Mouse (Mus musculus): ENCODE data around the gene Fbln5.

Gene Fbln5

DNA sequence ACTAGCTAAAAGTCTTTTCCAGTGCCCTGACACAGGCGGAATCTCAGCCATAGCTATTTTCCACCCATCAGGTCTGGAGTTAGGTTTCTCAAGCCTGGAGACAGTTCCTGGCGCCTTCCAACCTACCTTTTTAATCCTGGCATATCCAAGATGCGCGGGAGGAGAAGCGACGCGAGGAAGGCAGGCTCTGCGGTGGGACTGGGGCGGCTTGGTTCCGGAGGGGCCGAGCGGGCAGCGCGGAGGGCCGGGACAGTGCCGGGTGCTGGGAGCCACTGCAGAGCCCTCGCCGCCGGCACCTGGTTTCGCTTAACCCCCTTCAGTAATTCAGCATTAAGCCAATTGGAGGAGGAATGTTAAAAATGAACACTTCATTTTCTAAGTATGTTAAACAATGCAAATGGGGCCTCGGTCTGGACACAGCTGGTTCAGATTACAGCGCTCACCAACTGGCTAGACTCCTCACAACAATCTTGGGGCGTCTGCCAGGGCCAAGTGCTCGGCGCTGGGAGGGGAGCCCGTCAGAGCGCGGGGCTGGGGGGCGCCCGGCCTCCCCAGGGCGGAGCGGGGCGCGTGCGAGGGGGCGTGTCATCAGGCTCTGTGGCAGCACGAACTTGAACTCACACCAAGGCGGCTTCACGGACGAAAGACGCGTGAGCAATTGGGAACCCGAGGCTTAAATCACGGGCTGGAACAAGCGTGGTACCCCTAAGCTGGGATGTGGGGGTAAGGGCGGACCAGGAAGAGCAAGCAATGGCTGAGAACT is at the start of gene Fbln5:
Gene Fbln5 (minus strand): TSS at position 448 of the 763 bp plus-strand sequence.
- no peak for DNase-seq (ENCODE audit: low read depth in 2 of 2, low spot score in 2 of 2)

DNA sequence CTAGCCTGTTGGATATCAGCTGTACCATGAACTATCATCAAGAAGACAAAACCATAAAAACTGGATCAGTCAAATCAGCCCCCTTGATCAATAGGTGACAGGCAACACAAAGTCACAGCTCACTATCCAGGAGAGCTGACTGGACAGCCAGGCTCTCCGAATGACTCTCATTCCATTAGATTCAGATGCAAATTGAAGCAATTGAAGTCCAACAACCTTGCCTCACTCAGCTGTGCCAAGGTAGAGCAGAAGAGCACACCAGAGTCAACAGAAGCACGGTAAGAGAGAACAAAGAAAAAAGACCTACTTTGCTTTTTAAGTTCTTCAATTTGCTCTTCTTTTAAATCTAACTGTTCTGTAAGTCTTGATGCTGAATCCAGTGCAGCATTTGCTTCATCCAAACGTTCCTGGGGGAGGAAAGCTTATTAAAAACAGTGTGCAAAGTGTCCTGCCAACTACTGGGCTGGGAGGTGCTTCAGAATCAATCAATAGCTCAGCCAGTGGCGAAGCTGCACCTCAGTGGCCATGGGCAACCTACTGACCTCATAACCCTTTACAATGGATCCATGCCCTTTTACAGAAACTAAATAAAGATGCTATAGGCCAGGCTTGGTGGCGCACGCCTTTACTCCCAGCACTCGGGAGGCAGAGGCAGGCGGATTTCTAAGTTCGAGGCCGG is 43.6 kb upstream of the Fbln5 start:
- no peak for DNase-seq (ENCODE audit: low read depth in 2 of 2, low spot score in 2 of 2)

DNA sequence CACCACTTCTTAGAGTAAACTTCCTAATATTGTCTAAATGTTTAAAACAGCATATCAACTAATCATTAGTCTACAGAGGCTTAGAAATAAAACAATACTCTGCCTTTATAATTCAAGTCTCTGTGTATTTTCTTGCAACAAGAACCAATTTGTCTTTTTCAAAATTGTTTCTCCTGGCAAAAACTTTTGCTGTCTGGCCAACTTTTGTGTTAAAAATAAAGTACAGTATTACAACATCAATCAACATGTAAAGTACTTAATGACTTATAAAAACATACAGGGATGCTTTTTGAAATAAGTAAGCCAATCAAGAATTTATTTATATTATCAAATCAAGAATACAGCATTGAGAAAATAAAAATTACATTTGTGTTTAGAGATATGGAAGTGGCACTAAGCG is 41.4 kb upstream of the Fbln5 start:
- no peak for DNase-seq (ENCODE audit: low read depth in 2 of 2, low spot score in 2 of 2)

DNA sequence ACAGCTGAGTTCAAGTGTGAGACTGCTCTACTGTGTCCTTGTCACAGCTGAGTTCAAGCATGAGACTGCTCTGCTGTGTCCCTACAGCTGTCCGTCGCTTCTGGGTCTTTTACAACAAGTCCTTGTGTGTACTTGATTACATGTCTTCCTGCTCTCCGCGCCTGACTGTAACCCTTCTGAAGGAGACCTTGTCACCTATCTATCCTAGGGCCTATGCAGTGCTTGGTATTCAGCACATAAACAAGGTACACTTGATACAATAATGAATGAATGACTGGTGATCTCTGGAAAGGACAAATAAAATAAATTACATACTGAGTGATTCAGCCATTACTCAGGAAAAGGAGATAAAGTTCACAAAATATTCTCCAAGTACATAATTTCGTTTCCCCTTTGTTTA is 39.2 kb upstream of the Fbln5 start:
- no peak for DNase-seq (ENCODE audit: low read depth in 2 of 2, low spot score in 2 of 2)

DNA sequence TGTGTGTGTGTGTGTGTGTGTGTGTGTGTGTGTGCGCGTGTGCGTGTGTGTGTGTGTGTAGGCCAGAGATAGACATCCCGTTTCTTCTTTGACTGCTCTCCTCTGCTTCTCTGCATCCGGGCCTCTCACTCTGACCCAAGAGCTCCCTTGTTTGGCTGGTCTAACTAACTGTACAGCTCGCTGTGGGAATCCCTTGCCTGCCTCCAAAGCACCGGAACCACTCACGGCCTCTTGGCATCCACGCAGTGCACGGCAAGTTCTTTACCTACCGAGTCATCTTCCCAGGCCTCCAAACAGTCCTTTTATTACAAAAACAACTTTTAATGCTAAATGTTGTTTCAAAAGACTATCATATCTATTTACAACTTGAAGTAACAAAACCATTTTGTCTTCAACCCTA is 35.5 kb upstream of the Fbln5 start:
- no peak for DNase-seq (ENCODE audit: low read depth in 2 of 2, low spot score in 2 of 2)

DNA sequence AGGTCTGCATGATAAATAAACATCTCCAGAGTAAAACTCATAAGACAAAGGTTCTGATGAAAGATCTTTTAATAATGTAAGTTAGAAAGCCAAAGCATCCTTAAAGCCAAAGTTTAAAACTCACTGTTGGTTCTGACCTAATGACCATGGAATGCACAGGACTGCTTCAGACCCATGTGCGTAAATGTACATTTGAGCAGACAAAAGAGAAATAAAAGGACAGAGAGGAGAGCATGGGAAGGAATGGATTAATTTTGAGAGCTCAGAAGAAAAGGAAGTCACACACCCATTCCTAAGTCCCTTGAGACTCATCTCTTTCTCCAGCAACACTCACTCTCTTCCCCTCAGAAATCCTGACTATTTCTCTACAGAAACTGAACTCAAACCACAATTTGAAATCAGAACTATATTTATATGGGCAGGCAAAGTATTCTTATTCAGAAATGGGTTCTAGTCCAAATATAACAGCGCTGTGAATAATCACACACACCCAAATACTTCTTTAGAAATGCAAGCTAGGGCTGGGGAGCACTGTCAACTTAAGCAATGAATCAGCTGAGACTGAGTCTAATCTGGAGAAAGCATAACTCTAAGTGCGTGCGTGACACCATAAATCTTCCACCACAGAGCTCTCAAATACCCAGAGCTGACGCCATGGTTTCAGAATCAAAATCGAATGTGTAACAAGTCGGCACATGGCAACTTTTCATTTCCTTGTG is 33.1 kb upstream of the Fbln5 start:
- no peak for DNase-seq (ENCODE audit: low read depth in 2 of 2, low spot score in 2 of 2)

DNA sequence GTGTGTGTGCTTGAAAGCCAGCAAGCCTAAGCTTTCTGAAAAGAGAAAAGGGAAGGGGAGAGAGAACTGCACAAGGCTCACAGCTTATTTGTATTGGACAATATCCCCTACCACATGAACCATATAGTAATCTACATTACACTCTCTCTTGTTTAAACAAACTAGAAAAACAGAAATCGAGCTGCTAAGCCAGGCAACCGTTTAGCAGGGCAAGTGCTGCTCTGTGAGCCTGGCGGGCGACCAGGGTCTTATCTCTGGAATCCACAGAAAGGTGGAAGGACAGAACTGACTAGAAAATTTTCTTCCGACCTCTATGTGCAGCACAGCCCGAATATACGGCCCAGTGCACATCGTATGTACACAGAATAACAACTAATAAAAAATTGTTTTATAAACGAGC is 32.5 kb upstream of the Fbln5 start:
- no peak for DNase-seq (ENCODE audit: low read depth in 2 of 2, low spot score in 2 of 2)

DNA sequence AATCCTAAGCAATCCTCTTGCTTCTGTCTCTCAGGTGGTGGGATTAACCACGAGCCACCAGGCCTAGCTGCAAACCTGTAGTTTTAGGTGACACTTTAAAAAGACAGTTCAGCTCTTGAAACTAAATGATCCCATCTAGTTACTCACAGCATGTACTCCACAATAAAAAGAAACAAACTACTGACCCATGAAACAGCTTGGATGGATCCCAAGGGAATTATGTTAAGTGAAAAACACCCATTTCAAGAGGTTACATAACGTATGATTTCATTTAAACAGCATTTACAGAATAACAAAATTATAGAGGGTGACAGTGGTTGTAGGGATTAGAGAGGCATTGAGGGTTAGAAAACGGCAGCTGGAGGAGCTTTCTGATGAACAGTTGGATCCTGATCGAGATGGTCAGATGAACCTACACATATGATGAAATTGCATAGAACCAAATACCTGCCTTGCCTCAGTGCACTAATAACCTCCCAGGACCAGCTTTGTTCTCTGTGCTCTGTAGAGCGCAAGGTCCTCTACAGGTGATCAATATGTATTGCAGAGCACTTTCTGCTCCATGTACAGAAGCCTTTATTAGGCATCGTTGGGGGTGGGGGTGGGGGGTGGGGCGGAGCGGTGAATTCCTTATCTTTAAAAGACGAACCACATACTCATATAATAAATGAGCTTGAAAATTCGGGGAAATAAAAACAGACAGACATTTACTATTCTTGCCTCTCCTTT is 17.9 kb upstream of the Fbln5 start:
- DNase-seq (ENCODE audit: low read depth in 2 of 2, low spot score in 2 of 2): no peak

DNA sequence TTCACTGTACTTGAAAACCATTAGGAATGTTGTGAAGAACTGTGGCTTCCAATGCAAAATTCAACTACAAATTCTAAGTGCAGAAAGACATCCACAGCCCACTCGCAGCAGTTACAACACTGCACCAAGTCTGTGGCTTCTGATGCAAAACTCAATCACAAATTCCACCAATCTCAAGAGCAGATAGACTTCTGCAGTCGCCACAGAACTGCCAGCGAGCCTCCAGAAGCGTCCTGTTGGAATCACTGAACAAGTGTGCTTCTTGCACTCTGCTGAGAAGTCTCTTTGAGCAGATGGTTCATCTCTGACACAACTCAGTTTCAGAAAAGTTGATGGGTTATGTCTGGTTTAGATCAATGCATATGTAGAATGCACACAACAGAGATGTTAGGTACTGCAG is 15.9 kb upstream of the Fbln5 start:
- DNase-seq (ENCODE audit: low read depth in 2 of 2, low spot score in 2 of 2): no peak

DNA sequence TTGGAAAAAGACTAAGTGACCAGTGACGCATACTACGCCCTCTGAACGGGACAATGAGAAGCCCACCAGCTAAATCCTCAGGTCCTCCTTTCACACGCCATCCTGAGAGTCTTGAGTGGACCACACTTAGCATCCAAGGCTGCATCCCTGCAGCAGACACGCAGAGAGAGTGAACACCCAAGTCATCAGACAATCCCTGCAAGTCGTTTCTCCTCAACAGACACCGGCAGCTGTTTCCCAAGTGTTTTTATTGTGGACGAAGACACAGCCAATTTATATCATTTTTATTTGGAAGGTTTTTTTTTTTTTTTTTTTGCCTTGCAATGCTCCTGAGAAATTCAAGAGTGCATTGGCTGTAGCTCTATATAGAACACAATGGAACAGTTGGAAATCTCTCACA is 14.9 kb upstream of the Fbln5 start:
- DNase-seq (ENCODE audit: low read depth in 2 of 2, low spot score in 2 of 2): no peak

DNA sequence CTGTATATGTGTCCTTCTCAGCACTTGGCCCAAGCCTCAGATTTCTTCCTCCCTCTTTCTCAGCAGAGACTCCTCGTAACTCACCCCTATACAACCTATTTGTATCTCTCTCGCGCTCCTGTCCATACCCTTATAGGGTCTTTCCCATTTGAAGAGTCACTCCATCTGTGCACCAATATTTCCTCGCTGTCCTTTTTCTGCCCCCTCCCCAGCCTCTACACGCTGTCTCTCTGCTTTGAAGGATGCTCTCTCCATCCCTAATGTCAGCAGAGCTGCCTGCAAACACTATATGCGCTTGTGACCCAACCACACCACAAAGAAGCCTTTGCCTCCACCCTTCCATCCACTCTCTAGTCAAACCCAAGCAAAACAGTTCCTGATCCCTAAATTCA is 14.3 kb upstream of the Fbln5 start:
- no peak for DNase-seq (ENCODE audit: low read depth in 2 of 2, low spot score in 2 of 2)

DNA sequence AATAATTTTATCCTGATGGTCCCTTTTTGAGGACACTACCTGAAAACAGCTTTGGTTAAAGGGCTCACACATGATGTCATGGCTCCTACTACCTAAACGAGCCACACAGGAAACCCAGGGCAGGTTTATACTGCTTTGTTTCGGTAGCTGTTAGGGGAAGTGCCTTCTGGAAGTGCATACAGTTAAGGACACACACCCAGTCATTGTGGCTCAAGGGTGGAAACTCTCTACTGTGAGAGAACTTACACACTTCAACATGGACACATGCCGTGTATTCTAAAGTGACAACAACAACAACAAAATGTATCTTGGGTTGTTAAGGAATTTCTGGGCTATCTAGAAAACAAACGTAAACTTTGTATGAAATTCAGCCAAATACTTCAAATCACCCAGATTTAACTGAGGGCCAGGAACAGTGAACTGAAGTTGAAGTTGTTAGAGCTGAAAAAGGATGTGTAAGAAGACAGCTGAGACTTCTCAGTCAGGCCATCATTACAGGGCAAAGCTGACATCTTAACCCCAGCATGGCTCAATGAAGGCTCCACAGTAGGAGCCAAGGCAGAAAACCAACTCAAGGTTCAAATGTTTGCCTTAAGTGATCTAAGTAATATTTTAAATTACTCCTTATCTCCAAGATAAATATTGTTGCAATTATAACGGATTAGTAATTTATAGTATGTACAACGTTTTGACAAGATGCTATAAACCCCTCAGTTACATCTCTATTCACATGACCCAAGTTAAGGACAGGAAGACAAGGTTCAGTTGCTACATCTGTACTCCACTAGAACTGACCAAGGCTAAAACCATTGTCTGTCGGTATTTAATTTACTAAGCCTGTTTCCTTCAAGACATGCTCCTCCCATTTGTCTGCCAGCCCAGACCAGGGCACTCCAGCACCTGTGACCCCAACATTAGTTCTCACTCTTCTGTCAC is 13.6 kb upstream of the Fbln5 start:
- no peak for DNase-seq (ENCODE audit: low read depth in 2 of 2, low spot score in 2 of 2)

DNA sequence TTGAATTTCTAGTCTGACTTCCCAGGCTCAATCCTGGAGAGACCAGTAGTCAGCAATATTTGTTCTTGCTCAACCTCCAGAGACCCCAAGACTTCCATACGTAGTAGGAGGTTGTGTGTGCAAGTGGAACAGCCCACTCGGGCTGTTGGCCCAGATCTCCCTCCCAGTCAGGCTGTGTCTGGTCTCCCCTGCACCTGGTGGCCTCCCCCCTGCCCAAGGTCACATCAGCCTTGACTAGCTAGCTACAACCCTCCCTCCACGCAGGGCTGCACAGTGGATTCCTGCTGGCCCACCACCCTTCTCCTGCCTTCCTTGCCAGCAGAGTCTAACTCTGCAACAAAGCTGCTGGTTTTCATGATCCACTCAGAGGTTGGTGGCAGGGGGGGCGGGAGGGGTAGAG is 12.4 kb upstream of the Fbln5 start:
- DNase-seq (ENCODE audit: low read depth in 2 of 2, low spot score in 2 of 2): no peak

DNA sequence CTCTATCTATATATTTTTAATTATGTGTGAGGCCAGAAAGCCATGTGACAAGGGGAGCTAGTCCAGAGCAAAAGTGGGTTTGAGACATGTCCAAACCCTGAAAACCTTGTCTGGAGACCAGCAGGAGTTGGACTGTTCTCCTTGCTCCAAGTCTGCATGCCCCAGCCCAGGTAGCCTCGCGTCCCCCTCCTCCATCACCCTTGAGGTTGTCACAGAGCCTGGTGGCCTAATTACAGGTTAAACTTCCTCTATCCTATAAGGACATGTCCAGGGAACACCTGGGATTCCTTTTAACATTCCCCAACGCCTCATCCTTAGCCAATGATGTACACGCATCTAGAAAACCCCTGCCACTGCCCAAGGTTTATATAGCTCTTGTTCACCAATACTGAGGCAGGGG is 4.3 kb upstream of the Fbln5 start:
- DNase-seq (ENCODE audit: low read depth in 2 of 2, low spot score in 2 of 2): no peak

DNA sequence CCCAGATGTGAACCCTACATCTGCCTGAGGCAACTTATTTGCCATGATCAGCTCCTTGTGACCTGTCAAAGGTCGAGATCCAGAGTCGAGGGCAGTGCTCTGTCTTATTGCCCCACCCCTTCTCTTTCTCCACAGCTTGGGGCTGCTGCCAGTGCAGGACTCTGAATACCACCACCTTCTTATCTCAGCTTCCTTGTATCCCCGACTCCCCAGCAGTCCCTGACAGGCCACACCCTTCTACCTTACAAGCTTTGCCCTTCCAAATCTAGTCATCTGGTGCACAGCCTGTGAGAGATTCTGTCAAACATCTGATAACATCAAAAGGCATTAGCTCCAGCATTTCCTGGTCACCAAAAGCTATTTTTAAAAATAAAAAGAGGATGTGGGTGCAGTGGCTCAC is 2.7 kb upstream of the Fbln5 start:
- DNase-seq (ENCODE audit: low read depth in 2 of 2, low spot score in 2 of 2): no peak

DNA sequence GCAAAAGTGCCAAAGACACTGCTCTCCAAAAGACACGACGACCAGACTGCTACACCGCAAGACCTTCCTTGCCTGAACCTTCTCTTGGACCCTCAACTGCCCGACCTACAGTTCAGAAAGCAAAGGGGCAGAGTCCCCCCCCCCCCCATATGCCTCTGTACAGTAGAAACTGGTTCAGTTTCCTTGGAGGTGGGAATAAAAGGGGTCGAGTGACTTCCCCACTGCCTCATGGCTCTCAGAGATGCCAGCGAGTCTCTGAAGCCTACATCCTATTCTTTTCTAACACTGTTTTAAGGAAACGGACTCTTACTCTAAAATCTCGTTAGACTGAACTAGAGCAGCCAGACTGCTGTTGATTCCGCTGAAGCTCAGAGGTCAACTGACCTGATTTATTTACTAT is 715 bp upstream of the Fbln5 start:
- DNase-seq (ENCODE audit: low read depth in 2 of 2, low spot score in 2 of 2): no peak

DNA sequence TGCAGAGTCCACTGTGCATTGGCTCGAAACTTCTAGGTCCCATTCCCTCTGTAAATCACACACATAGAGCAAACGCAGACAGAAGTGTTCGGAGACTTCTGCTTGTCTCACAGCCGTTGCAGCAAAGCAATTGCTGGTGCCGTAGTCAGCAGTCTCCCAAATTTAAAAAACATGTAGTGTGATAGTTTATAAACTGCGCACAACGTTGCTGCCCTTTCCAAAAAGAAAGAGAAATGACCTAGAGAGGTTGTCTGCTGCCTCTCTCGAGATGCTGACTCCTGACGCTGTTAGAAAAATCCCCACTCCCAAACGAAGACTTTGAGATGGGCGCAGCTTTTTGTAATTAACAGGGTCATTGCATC is 628 bp downstream of the Fbln5 start:
- DNase-seq (ENCODE audit: low read depth in 2 of 2, low spot score in 2 of 2): no peak

DNA sequence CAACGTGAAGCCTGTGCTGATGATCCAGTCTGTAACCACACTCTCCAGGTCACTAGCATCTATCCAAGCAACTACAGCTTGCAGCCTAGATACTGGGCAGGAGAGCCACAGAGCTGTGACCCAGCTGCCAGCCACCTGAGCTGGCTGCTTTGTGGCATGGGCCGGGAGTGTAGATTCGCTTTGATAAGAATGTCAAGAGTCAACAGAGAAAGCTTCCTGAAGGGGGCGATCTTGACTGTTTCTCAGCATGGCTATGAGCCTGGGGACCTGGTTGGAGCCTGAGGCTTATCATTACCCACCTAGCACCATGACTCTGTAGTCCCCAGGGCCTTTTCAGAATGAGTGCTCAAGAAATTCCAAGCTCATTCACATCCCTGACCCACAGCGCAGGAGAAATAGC is 2.0 kb downstream of the Fbln5 start:
- DNase-seq (ENCODE audit: low read depth in 2 of 2, low spot score in 2 of 2): no peak

DNA sequence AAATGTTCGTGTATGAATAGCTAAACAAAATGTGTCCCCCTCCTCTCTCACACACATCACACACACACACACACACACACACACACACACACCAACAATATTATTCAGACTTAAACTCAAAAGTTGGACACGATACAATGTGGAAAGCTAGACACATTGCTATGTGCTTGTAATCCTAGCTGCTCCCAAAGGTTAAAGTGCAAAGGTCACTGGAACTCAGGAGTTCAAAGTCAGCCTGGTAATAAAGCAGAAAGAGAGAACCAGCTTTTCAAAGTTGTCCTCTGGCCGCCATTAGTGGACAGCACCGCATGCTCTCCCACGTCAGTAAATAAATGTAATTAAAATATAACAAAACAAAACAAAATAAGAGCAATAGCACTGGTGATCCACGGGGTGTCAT is 3.1 kb downstream of the Fbln5 start:
- no peak for DNase-seq (ENCODE audit: low read depth in 2 of 2, low spot score in 2 of 2)

DNA sequence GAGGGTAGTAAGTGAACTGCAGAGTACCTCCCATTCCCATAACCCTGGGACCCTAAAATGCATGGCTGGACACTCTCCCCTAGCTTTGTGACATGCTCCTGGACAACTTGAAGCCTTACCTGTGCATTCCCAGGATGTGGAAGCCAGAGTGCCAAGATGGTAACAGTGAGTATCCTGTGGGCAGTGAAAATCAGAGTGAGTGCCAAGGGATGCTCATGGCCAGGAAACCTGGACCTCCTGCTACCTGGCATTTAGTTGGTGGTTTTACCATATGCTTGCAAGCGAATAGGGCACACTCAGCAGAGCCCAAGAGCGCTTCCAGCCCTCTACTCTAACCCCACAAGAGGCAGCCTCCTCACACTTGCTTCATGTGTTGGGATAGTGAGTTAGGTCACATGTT is 4.4 kb downstream of the Fbln5 start:
- no peak for DNase-seq (ENCODE audit: low read depth in 2 of 2, low spot score in 2 of 2)

DNA sequence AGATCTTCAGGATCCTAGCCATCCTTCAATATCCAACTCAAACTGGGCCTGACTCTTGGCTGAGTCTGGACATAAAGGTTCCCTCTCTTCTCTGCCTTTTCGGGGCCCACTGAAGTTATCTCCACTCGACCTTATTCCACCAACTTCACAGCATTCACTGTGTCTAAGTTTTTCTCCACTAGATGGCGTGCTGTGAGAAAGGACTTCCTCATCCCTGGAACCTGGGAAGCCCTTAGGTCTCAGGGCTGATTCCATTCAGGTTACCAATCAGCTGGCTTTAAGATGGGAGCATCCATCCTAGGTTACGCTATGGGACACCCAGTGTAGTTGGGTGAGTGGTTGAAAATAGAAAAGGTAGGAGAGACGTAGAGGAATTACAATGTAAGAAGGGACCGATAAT is 7.7 kb downstream of the Fbln5 start:
- no peak for DNase-seq (ENCODE audit: low read depth in 2 of 2, low spot score in 2 of 2)

All from CD8-positive naive resting alpha-beta T cell, adult 2 months (primary cell).